Mouse (Mus musculus): ENCODE measurements at regions not wholly inside any gene's neighbourhood (a gene's known extent, or its start where the extent isn't known, plus 50 kb on each side); places are given as distances from the start of the nearest gene placed in this dataset.
"Not testable (repeated sequence)": the region's sequence is repeated elsewhere in the genome, so short reads cannot be mapped to it uniquely, and the experiment has no call there.

- DNase-seq, result not testable (repeated sequence)
These were observed 127.3 kb upstream of the Tram1l1 start for GRCm38 (mm10) chr3:124193331-124193730.

DNA sequence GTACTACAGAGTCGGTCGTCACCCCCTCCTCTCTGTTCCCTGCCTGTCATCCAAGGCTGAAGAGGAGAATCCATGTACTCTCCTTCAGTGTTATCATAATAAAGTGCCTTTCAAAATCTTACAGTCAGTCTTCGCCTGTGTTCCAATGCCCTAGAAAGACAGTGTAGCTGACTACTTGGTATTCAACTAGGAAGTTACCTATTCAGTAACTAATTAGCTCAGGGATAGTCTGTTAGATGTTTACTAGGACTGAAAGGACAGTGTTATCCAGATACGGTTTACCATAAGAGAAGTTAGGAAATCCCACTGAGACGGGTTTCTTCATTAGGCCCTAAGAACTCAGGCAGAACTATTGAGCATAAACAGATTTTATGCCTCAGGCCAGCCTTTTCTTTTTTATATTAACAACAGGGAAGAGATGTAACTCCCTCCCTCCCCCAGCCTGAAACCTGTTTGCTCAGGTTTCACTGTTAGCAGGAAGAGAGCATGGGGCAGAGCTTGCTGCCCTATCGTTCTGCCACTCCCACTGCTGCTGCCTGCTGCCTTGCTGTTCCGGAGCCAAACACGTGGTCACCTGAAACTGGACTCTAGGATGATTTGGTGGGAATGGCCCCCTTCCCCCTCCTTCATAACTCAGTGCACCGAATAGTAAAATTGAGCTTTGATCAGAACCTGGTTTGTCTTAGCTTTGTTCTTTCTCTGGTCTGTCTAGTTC is 120.3 kb upstream of the Tram1l1 start:
- DNase-seq, result not testable (repeated sequence)

DNA sequence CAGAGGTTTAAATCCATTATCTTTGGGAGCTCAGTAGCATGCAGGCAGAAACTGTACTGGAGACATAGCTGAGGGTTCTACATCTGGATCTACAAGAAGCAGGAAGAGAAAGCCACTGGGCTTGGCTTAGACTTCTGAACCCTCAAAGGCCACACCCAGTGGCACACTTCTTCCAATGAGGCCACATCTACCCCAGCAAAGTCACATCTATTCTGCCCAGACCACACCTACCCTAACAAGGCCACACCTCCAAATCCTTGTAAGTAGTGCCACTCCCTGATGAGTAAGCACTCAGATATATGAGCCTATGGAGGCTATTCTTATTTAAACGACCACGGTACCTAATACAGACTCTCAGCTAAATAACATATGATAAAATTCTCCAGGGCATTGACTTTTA is 103.5 kb upstream of the Tram1l1 start:
- no peak for DNase-seq

DNA sequence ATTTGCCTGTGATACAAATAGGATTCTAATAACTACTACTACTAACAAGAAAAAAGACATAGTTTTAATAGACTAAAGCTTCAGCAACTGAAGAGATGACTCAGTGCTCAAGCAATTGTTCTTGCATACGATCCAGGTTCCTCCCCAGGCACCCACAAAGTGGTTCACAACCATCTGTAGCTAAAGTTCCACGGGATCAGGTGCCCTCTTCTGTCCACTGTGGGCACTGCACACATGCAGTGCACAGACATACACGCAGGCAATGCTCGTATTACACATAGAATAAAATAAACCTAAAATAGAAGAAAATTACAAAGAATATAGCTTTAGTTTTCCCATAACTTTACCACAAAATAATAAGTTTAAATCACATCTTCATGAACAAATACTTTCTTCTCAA is 94.7 kb upstream of the Tram1l1 start:
- no peak for DNase-seq

DNA sequence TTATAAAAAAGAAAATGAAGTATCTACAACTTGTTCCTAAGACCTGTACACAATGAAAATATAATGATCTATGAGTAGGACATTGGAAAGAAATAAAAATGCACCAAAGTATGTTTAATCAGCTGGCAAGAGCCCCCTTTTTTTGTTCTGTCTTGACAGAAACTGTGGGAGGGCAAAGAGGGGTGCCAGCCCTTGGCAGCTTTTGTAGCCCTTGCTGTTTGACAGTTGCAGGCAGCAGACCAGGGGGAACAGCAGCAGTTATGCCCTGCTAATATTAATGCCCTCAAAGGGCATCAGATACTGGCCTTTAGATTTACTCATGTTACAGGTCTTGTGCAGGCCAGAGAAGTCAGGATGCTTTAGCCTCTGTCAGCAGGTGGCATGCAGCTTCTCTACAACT is 93.0 kb upstream of the Tram1l1 start:
- DNase-seq, result no peak

- DNase-seq, result no peak
These were observed 79.5 kb upstream of the Tram1l1 start for GRCm38 (mm10) chr3:124240936-124241733.

DNA sequence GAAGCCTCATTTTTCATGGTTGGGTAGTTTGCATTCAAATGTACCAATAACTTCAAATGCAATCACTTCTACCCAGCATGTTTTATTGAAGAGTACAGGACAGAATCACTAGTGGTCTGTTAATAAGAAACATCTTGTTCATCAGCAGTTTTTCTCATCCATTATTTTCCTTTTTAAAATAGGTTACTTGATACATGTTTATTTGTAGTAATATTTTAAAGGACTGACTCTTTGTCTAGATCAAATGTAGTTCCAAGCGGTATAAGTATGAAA is 79.0 kb upstream of the Tram1l1 start:
- no peak for DNase-seq

DNA sequence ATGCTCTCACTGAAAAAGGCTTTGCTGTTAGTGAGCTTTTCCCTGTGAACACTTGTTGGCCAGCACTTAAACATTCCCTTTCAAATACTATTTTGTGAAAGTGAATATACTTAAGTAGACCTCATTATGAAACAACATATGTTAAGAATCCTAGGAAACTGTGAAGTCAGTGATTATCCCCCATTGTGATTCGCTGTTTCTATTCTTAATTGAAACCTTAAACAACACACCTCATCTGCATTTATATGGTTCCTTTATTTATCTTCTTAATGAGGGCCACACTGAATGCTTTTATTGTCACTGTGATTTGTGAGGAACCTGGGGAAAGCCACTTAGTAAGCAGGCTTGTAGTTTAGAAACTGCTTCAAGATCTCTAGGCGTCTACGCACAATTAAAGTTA is 58.5 kb upstream of the Tram1l1 start:
- DNase-seq, result no peak

- no peak for DNase-seq
These were observed 53.8 kb upstream of the Tram1l1 start for GRCm38 (mm10) chr3:124266821-124267220.

- no peak for DNase-seq
These were observed 50.1 kb upstream of the Tram1l1 start for GRCm38 (mm10) chr3:124270506-124270905.
